Mouse (Mus musculus): ENCODE data around the gene Ifna4.

DNA sequence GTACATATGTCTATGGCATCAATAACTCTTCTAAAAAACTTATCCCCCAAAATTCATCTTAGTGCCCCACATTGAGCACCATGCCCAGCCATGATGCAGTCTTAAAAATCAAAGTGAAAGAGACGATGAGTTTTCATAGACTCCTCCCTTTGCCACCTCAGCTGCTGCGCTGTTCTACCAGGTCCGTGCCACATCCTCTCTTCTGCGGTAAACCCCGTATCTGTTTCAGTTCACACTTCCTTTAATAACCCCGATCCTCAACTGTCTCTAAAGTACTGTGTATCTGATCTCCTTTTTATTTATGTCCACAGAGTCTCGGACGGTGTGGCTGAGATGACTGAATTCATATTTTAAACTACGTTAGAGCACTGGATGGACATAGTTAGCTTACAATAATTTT lies 22.9 kb downstream of the Ifna4 start:
- no peak for TF ChIP-seq CTCF (IDR thresholded peaks at IDR 0.05; ENCODE audit: low read depth)
- TF ChIP-seq EP300 (optimal IDR thresholded peaks at IDR 0.05): no peak
